Mouse (Mus musculus) small intestine, adult 2 months (tissue): Measurements from ENCODE around the gene D930048N14Rik. TPM values are rescaled to one million over a fixed set of nuclear protein-coding genes. Genes with fewer than 3 reads are reported as not detected.
"Not testable (repeated sequence)": the region's sequence is repeated elsewhere in the genome, so short reads cannot be mapped to it uniquely, and the experiment has no call there.

Experiments used
- H3K27ac ChIP-seq: fragments of 200-500 bp; 2 replicates; pipeline ENCODE4 v1.5.1; 2012; ENCODE audit warnings: low read depth, low read length, control low read depth, inconsistent platforms; ENCODE audit not compliant: insufficient read depth
- H3K27me3 ChIP-seq: fragments of 200-500 bp; 2 replicates; pipeline ENCODE4 v1.6.1; 2012; ENCODE audit warnings: mild to moderate bottlenecking, moderate library complexity, low read length, inconsistent platforms; ENCODE audit not compliant: control insufficient read depth, insufficient read depth
- H3K36me3 ChIP-seq: fragments of 200-500 bp; 2 replicates; pipeline ENCODE4 v1.6.1; 2012; ENCODE audit warnings: mild to moderate bottlenecking, low read length, control low read depth, inconsistent platforms; ENCODE audit not compliant: control insufficient read depth, insufficient read depth
- H3K4me1 ChIP-seq: fragments of 200-500 bp; 2 replicates; pipeline ENCODE4 v1.6.1; 2012; ENCODE audit warnings: low read length, inconsistent platforms, mixed read lengths; ENCODE audit not compliant: control insufficient read depth, insufficient read depth, insufficient read length
- H3K4me3 ChIP-seq: fragments of 200-500 bp; 2 replicates; pipeline ENCODE4 v1.5.1; 2012; ENCODE audit warnings: low read depth, mild to moderate bottlenecking, control low read depth, inconsistent platforms, low read length, moderate library complexity
- CTCF ChIP-seq: fragments of 200-500 bp; IDR thresholded peaks from 2 replicates; pipeline ENCODE4 v1.5.1; 2012; ENCODE audit warnings: low read depth, mild to moderate bottlenecking, control low read depth, inconsistent platforms, low read length, moderate library complexity, mixed read lengths; ENCODE audit not compliant: insufficient replicate concordance, insufficient read length; ENCODE audit errors: extremely low read depth
- POLR2A ChIP-seq: fragments of 200-500 bp; IDR thresholded peaks from 2 replicates; pipeline ENCODE4 v1.6.1; 2012; ENCODE audit warnings: low read depth, mild to moderate bottlenecking, control low read depth, inconsistent platforms, low read length, moderate library complexity
- WGBS: fragments of 180-500 bp; shearing (Covaris S2); methylation state at CpG from one replicate; pipeline ENCODE4 v1.1.7; 2018; 5-methylcytosine and 5-hydroxymethylcytosine counted together
- polyA plus RNA-seq: library from polyadenylated mRNA; depleted of rRNA; stranded (reverse); fragments of >200 nt; gene quantifications from 2 replicates; pipeline ENCODE4 v1.2.3, GENCODE M21; 2012; rRNA removed

The D930048N14Rik gene
- 2.4 and 3.1 TPM in 2 replicates for polyA plus RNA-seq

DNA sequence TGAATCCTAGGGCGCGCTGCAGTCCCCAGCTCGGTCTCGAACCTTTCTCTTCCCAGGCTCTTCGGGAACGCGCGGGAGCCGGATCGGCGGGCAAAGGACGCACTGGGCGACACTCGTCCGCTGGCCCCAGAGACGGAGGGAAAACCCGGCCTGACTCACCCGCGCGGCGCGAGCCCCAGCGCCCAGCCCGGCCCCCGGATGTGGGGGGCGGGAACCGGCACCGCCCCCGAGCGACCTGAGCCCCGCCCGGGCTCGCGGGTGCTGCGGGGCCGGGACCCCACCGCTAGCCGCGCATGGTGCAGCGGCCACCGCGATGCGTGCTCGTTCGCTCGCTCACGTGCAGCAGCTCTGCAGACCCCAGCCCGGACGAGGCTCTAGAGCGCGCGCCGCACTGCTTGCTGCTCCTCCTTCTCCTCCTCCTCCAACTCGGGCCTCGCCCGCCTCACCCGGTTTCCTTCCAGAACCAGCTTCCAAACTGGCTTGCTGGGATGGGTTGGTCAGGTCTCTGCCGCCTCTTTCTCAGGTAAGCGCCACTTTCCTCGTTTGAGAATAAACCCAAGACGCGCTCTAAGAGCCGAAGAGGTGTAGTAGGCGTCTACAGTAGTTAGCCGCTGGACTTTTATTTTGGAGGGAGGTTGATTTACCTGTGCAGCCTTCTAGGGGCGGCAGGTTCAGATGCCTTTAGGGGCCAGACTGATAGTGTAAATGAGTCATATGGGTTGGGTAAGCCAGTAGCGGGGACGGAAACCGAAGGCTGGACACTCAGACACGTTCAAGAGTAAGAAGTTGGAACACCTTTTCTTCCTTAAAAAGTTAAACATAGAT, at the start of gene D930048N14Rik, which contains the start of gene N4bp3:
Gene D930048N14Rik (plus strand): TSS at position 264 of the 825 bp plus-strand sequence.
Gene N4bp3 (minus strand): TSS at position 152 of the 825 bp plus-strand sequence.
- H3K36me3 ChIP-seq: no peaks in the 10 kb centered on the region
- TF ChIP-seq CTCF (no peak), POLR2A (no peak; the same call in 1 of the 2 replicates)
- no peaks in the 10 kb centered on the region for H3K27me3 ChIP-seq
- H3K27ac ChIP-seq: peak within 1 kb of the TSS; percentile 53
- H3K4me1 ChIP-seq: peaks cover 13% of the 10 kb centered on the region
- 2% methylated on average over 70 of the region's 70 CpGs for WGBS
- peak within 1 kb of the TSS; percentile 93 for H3K4me3 ChIP-seq

DNA sequence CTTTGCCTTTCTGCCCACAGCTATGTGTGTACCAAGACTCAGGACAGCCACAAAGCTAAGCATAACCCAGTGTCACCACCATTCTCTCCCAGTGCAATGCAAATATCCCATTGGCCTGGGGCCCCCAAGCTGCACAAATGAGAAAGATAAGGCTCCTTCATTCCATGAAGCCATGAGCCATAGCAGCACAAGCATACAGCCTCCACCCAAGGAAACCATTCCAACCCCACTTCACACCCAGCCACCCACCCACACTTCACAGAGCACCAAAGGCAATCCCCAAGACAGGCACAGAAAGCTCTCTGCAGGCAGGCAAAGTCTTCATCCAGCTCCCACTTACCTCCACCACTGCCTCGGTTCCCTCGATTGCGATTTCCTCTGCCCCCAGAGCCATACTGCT, 48.5 kb upstream of the D930048N14Rik start:
- no peaks in the 10 kb centered on the region for H3K27me3 ChIP-seq
- H3K4me3 ChIP-seq: no peak overlapping the region
- H3K4me1 ChIP-seq: no peaks in the 10 kb centered on the region
- H3K27ac ChIP-seq: no peak overlapping the region
- peaks cover 74% of the 10 kb centered on the region for H3K36me3 ChIP-seq
- no peak for TF ChIP-seq POLR2A
- no peak for TF ChIP-seq CTCF
- WGBS: 69% methylated on average over 3 of the region's 3 CpGs

DNA sequence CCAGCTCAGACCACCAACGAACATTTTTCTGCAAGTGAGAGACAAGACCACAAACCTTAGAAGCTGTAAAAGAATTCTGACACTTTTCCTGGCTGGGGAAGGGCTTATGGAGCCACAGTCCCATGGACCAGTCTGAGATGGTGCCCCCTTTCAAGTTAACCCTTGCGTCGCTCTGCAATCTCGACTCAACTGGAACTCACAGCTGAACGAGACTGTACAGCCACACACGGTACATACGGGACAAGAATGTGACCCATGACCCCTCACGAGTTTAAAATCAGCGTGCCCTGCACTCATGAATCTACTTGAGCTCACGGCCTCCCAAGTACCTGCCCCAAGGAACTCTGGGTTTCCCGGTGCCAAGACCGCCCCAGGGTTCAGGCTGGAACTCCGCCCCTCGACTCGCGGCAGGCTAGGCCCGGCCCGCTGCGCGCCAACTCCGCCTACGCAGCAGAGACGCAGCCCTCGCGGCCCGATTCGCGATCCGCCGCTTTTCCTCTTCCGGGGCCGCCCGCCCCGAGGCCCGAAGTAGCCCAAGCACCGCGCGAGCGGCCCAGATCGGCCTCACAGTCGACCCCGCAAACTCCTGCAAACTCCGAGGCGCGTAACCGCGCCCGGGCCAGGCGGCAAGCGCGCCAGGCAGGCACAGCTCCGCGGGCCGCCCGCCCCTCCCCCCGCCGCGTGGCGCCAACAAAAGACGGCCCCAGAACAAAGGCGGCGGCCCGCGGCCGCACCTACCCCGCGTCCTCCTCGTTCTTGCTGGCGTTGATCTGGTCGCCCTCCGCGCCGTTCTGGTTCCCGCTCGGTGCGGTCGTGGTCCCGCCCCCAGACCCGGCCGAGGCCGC, 44.9 kb upstream of the D930048N14Rik start:
- H3K4me3 ChIP-seq: peak overlapping the region; percentile 88
- peak overlapping the region; percentile 79 for H3K27ac ChIP-seq
- TF ChIP-seq POLR2A (peak; percentile 72), CTCF (no peak)
- under 1% methylated on average over 81 of the region's 81 CpGs for WGBS
- peaks cover 3% of the 10 kb centered on the region for H3K4me1 ChIP-seq
- no peaks in the 10 kb centered on the region for H3K27me3 ChIP-seq
- H3K36me3 ChIP-seq: peaks cover 40% of the 10 kb centered on the region

DNA sequence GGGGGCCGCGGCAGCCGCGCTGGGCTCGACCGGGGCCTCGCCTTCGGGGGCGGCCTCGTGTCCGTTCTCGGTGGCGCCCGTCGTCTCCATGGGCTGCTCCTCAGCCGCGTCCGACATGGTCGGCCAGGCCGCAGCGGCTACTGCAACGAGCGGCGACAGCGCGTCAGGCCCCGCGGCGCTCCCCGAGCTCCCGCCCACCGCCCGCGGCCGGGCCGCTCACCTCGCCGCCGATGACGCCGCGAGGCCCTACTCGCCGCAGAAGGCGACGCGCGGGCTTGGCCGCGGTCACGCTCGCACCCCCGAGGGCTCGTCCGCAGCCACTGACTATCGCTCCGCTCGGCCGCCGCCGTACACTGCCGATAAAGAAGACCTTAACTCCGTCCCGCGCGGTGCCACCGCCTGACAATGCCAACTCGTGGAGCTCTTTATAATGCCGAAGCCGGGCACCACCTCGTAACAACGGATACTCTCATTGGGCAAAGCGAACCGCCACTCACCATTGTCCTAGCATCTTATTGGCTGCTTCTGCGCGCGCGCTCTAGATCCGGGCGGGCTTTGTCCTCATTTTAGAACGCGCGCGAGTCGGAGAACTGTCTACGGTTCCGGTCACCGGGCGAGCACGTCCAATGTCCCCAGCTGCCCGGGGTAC, 44.2 kb upstream of the D930048N14Rik start, which contains the start of gene Hnrnpab:
Gene Hnrnpab (minus strand): TSS at position 401 of the 649 bp plus-strand sequence.
- H3K4me1 ChIP-seq: peaks cover 3% of the 10 kb centered on the region
- under 1% methylated on average over 91 of the region's 91 CpGs for WGBS
- H3K27me3 ChIP-seq: no peaks in the 10 kb centered on the region
- peaks cover 33% of the 10 kb centered on the region for H3K36me3 ChIP-seq
- peak within 1 kb of the TSS; percentile 79 for H3K27ac ChIP-seq
- H3K4me3 ChIP-seq: peak within 1 kb of the TSS; percentile 88
- no peak for TF ChIP-seq CTCF
- peak; percentile 99 for TF ChIP-seq POLR2A

DNA sequence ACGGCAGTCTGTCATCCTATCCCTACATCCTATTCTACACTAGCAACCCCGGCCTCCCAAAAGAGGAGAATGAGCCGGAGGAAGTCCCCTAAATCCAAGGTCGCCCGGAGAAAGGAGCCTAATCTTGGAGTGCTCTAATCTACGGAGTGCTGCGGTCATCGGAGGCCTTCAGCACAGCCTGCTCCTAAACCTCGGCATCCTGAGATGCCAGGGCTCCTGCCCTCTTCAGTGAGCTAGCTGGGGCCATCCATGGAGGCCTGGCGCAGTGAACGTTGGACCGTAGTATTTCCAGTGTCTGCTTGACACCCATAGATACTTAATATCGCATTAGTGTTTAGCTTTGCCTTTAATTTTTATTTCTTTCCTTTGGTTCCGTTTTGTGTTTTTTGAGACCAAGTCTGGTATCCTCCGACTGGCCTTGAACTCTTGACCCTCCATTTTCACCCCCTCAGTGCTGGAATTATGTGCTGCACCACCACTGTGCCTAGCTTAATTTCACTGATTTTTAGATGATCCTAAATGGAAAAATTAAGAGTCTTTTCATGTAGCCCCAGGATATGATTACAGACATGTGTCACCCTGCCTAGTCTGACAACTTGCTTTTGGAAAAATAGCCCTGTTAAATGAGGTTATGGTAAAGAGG, 43.5 kb upstream of the D930048N14Rik start:
- Histone ChIP-seq H3K36me3 (peaks cover 27% of the 10 kb centered on the region), H3K27me3 (no peaks in the 10 kb centered on the region), H3K4me3 (peak overlapping the region; percentile 88), H3K4me1 (peaks cover 3% of the 10 kb centered on the region), H3K27ac (peak overlapping the region; percentile 73)
- WGBS: 2% methylated on average over 15 of the region's 15 CpGs
- TF ChIP-seq POLR2A: no peak
- no peak for TF ChIP-seq CTCF

DNA sequence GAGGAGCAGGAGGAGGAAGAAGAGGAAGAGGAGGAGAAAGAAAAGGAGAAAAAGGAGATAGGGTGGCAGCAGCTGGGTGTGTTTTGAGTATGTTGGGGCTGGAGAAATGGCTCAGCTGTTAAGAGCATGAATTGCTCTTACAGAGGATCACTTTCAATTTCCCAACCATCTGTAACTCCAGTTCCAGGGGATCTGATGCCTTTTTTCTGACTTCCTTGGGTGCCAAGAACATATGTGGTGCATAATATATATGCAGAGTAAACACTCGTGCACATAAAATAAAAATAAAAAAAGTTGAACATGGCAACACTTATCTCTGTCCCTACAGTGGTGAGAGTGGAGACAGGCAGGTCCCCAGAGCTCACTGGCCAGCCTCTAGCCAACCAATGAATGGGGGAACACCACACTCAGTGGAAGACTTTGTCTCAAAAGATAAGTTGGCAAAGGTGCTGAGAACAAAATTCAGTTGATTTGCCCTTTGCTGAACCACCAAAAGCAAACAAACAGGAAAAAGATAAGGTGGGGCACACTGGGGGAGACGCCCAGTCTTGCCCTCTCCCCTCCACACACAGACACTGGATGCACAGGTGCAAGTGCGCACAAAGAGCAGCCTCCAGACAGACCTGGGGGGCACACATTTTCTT, 41.4 kb upstream of the D930048N14Rik start:
- Histone ChIP-seq H3K27me3 (no peaks in the 10 kb centered on the region), H3K27ac (peak overlapping the region; percentile 94), H3K4me3 (no peak overlapping the region; the same call in 1 of the 2 replicates), H3K36me3 (peaks cover 8% of the 10 kb centered on the region), H3K4me1 (peaks cover 4% of the 10 kb centered on the region)
- TF ChIP-seq POLR2A: no peak
- TF ChIP-seq CTCF: no peak
- 21% methylated on average over 3 of the region's 3 CpGs for WGBS

DNA sequence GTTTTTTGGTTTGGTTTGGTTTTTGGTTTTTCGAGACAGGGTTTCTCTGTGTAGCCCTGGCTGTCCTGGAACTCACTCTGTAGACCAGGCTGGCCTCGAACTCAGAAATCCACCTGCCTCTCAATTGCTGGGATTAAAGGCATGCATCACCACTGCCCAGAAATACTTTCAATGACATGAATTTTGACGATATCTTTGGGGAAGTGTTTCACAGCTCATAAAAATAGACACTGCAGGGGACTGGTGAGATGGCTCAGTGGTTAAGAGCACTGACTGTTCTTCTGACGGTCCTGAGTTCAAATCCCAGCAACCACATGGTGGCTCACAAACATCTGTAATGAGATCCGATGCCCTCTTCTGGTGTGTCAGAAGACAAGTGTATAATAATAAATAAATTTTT, 40.8 kb upstream of the D930048N14Rik start:
- H3K27me3 ChIP-seq, H3K36me3 ChIP-seq, H3K4me1 ChIP-seq, H3K4me3 ChIP-seq: not testable (repeated sequence)
- 0 out of 2 replicates have a peak overlapping the region, but pooled peaks have one; percentile 94 for H3K27ac ChIP-seq
- WGBS: 54% methylated on average over 5 of the region's 5 CpGs
